Mouse (Mus musculus) thymus, postnatal 14 days (tissue): ENCODE results near the gene Msi2.
A peak's percentile ranks its signal among the peaks of the same experiment; 100 is the strongest.

ENCODE experiments used
- DNase-seq: peaks from one replicate; pipeline ENCODE4 v3.0.0; 2021

The Msi2 gene

DNA sequence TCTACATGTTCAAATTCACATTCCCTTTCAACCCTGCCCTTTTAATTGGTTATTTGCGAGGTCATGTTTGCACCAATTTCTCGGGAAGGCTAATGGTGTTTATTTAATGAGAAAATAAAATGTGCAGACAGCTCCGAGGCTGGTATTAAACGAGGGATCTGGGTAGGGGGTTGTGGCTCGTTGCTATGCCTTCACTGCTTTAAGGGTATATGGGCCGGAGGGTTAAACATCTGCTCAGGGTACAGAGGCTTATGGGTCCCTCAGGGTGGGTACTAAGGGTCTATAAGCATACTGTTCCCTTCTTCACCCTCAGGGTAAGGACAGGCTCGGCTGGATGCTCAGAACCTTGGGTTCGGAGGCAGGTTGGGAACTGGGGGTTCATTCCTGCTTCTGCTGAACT is 245.6 kb downstream of the Msi2 start:
- no peak for DNase-seq

DNA sequence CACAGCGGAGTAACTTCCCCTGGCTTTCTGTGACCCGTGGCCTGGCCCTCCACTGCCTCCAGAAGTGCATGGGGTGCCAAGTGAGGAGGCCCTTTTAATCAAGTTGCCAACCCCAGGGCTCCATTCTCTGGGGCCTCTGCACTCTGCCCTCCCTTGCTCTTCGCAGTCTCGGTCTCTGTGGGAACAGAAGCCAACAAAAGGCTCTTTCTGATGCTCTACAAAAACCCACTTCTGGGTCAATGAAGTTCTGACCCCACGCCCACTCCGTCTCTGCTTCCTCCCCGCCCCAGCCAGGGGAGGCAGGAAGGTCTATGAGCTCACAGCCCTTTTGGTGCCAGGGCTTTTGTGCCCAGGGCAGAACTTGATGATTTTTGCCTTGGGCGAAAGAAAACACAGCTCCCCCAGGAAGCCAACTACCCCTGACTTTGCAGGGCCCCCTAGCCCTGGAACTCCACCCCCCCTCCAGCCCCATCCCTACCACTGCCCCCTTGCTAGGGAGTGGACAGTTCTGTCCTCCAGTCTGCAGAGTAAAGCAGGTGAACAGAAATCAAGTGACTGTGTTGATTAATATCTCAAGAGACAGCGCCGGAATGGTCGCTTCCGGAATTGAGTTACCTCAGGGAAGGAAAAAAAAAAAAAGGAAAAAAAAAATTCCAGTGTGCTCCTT is 246.2 kb downstream of the Msi2 start:
- no peak for DNase-seq

DNA sequence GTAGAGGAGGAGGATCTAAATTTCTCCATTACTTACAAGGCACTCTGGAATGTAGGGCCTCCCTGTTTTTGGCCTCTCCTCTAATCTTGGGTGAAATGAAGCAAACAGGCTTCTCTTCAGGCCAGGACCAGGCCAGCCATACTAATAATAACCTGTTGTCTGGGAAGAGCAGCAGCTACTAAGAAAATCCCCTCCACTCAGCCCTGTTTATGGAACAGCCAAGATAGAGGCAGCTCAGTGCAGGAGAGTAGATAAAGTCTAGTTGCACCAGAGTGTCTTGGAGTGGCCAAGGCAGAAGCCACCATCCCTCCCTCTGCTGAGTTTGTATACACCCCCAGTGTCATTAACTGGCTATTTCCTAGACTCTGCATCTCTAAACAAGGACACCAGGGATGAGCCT is 247.7 kb downstream of the Msi2 start:
- no peak for DNase-seq

DNA sequence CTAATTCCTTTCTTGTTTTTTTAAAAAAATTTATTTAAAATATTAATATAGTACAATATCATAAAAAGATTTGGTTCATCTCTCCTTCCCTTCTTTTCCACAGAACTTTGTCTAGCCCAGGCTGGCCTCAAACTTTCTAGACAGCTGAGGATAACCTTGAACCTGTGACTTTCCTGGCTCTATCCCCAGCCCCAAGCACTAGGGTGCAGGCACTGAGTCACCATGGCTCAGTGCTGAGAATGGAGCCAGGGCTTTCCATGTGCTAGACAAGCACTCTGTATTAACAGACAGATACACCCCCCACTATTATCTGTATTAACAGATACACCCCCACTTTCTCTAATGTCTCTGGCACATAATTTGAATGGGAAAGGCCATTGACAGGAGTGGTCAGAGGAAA is 249.3 kb downstream of the Msi2 start:
- DNase-seq, result no peak

DNA sequence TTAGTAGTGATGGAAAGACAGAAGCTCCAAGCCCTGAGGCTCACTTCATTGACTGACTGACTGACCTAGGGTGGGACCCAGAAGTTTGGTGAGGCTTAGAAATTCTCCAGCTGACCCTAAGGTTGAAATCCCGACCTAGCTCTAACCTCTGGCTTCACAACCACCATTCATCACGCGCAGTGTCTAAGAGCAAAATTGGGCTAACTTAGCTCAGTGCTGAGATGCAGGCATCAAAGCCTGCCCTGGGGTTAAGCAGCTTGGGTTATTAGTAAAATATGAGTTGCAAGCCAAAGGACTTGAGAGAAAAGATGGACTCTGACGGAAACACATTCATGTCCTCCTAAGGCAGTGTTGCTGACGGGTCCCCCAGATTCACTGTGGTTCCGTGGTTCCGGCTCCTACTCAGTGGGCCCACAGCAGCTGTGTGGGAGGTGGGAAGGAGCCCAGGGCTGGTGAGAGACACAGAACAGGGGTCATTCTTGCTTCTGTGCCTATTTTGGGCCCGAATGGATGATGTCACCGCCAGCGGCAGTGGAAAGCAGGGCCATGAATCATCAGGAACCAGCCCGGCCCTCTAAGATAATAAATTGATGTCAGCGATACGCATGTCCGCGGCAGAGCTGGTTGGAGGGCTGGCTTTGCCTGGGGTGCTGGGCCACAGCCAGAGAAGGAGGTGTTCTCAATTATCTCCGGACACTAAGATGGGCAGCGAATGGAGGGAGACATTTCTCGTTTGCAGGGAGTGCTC is 250.6 kb downstream of the Msi2 start:
- no peak for DNase-seq

DNA sequence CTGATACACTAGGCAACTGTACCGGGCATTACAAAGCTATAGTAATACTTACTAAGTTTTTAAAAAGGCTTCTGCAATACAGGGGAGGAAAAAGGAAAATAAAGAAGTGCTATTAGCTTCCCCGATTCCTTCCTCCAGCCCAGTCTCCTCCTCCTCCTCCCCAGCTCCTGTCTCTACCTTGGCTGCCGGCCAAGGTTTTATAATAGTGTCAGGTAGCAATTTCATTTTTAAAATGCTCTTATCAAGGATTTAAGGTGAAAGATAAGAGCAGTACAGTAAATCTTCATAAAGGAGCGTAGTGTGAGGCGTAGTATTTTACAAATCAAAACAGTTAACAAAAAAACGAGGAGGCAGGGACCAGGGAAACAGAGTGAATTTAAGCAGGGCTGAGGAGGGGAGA is 254.4 kb downstream of the Msi2 start:
- DNase-seq, result no peak

DNA sequence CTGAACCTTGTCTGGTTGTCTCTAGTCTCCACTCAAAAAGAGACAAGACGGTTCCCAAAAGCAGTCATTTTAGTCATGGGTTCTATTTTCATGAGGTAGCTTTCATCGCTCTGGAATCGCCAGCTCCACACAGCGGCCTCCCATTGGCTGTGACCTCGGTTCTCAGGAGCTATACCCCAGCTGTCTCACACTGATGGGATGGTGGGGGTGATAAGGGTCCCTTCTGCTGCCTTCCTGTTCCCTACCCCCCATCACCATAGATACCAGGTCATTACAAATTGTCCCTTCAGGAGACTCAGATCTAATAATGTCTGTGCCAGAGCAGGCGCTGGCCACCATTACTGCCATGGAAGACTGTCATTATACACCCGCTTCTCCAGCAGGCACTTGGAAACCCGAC is 255.5 kb downstream of the Msi2 start:
- no peak for DNase-seq

DNA sequence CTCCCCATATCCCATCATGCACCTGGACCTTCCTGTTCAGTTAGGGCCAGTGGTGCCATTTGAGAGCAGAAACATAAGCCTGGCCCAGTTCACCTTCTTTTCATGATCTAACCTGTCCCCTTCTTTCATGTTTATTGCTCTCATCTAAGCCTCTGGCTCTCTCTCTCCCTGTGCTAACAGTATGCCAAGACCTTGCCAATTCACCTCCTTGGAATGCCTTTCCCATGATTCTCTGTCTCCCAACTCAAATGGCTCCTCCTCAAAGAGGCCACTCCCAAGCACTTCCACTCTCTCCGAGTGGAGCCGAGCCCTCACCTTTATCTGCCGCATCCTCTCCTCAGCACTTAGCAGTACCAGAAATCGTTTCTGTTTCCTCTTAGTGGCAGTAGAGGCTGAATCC is 256.7 kb downstream of the Msi2 start:
- no peak for DNase-seq

DNA sequence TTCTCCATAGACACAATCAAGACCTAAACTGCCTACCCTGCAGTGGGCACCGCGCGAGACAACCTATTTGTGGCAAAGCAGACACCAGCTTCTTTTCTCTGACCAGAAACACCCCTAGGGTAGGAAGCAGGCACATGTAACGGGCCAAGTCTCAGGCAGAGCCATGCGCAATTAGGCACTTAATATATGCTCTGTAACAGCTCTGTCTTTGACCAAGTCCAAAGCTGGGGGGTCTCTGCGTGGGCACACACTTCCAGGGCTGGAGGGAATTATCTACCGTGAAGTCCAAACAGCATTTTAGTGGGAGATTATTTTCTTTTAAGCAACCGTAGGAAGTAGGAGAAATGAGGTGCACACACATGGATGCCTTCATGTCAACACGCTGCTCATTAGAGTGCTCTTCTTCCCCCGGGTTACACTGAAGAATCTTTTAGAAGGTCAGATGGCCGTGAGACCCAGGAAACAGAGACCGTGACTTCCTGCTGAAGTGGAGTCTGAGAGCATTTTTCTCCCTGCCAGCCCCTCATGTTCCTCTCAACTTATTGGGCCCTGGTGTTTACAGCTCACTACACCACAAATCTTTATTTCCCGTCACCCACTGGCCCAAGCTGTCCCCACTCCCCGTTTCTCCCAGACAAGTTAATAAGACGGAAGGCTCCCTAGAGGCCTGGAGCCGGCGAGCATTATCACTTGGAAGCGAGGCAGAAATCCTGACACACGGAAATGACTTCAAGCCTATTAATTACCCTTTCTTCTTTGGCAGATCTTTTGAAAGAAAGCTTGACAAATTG is 258.2 kb downstream of the Msi2 start:
- no peak for DNase-seq

DNA sequence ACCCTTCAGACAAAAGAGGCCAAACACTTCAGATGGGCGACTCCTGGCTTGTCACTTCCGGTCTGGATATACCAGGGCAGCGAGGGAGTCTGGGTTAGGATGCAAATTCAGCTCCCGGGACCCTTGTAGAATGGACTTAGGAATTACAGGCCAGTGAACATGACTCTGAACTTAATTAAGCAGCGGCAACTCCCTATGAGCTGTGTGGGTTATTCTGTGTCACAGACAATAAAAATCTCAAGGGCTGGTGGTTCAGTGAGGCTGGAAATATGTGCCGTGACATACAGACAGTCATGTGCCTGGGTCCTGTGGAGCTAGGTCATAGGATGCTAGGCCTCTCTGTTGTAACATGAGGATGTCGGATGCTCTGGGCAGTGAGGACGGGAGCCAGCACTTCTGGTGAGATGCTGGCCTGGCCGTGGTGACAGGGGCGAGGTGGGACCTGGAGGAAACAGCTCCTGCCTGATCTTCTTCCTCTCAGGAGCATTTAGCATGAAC is 261.0 kb downstream of the Msi2 start:
- no peak for DNase-seq

DNA sequence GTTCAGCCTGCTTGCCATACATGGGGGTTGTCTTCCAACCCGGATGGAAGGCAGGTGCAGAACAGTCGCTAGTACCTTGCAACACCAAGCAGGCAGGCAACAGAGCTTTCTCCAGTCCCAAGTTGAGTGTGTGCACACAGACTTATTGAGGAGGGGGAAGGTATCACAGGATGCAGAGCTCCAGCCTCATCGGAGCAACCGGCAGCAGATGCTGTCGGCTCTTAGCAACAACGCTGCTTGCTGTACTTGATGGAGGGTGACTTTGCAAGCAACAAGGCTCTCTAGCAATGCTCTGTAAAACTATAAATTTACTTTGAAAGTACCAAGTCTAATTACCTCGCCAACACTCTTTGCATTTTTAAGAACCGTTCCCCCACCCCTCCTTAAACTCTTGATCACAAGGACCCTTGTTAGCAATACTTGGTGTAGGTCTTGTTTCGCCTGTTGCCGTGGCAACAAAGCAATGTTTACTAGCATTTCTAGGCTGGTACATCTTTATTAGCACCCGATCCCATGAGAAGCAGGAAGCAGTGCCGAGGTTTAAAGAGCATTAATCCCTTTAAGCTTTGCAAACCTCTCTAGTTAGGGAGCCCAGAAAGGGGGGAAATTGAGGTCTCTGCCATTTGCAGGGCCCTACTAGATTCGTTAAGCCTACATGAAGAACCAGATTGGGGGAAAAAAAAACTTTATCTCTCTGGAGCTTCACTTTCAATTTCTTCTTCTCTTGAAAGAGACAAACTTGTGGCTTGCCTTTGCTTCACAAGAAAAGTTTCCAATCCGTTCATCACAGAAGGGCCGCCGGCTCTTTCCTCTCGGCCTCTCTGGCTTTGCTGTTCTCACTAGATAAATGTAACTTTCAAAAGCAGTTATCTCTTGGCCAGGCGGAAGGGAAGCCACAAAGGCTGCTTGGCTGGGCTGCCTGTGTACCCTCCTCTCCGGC is 263.2 kb downstream of the Msi2 start:
- DNase-seq, result peak; percentile 15

DNA sequence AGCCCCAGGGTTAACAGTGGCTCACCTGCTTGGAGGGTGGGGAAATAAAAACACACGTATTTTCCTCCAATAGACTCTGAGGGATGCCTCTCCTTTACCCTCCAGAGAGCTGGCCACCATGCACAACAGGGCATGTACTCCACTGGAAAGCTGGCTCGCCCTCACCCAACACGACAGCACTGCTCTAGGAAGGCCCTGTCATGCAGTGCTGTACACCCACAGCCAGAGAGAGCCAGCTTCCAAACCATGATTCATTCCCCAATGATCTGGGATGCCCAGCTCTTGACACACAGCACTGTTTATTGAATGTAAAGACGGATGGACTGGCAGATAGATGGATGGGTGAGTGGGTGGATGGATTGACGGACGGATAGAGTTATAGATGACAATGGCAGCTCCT is 269.1 kb downstream of the Msi2 start:
- DNase-seq, result no peak

DNA sequence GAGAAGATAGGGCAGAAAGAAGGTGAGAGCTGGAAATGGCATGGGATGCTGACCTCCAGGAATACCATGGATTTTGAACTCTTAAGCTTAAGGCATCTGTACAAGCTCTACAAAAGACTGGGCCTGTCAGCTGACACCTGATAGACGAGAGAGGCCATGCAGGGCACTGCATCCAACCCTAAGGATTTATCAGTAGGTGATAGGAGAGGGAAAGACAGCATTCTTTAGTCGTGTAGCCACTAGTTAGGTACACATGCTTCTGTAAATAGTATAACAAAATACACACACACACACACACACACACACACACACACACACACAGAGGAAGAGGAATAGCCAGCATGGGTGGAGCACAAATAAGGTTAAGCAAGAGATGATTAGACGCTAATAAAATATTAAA is 269.7 kb downstream of the Msi2 start:
- no peak for DNase-seq

DNA sequence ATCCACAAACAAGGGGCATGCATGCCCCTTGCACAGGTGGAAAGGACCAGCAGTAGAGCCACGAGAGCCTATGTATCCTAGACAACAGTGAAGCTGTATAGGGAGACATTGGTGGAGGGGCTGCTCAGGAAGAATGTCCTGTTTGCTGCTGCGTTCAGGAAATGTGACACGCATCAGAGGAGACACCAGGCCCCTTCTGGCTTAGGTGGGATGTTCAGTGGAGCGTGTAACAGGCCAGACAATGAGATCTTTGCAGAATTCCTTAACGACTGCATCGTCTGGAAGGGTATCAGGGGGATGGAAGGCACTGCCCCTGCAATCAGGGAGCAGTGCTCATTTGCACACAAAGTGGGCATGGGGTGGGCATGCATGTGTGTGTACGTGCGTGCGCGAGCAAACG is 271.0 kb downstream of the Msi2 start:
- DNase-seq, result no peak

DNA sequence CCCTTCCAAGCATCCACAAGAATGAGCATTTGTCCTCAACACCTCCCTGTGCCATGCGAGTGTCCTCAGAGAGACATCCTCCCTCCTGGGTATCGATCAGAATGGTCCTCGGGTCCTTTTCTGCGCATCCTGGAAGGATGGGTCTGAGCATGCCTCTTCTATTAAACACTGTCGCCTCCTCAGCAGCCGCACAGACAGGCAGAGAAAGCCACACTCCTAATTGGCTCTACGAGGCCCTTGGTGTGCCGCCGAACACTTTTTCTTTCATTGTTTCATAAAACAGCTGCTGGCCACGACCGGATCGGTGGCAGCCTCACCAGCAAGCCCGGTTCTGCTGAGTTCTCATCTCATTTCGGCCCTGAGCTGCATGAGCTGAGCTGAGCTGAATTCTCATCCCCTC is 274.4 kb downstream of the Msi2 start:
- no peak for DNase-seq

DNA sequence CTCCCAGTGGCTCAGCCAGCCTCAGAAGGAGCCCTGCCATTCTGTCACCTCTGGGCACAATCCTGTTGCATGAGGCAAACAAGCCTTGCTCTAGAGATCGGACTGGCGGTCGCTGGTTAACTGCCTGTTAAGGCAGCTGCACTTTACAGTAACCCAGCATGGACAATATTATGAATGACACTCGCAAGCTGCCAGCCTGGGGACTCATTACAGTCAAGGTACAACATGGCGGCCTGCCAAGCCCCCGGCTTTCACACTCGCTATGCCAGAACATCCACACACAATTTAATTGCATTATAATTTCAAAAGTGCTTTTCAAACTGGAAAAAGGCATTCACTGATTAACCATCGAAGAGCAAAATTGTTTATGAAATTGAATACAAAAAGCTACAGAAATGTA is 275.0 kb downstream of the Msi2 start:
- DNase-seq, result no peak

DNA sequence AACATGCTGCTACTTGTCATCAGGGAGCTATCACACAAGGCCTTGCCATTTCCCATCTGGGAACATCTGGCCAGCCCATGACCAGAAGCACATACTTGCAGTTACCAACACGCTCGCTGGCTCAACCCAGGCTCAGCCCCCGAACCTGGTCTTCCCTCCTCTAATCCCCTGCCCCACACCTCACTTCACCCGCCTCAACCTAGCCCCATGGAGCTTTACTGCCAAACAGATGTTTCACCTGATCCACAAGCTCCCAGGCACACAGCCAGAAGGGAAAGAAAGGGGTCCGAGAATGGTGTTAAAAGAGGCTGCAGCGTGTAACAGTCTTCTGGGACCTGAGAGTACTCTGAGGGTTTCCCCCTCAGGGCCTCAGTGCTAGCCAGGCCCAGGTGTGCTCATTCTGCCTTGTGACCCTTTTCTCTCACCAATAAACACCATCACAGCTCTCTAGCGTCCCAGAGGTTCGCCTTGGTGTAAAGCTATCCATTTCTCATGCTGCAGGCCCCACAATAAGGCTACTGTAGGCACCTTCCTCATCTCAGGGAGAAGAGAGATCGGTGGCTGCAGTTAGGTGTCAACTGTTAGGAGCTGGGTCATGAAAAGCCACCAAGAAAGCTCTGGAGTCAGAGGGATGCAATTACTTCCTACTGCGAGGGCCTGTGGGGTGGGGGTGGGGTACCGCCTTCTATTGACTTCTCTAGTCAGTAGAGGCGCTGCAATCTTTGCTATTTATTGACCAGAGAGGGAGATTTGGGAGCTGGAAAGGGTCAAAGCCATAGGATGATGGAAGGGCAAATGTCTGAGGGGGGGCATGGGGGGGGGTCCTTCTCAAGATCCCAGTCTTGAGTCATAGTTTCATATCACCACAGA is 276.2 kb downstream of the Msi2 start:
- no peak for DNase-seq

DNA sequence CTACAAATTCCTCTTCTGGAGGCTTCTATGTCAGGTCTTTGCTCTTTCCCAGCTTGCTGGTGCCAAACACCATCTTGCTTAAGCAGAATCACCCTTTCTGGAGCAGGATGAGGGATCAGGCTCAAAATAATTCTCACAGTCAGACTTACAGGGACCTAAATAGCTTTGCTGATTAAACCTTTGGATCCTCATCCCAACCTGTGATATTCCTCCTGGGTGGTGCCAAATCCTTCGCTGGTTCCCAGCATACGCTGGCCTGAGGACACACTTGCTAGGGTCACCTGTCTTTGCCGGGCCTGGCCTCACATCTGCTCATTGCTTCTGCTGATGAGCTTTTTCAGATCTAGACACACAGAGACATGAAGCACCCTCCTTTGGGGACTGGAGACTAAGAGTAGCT is 279.7 kb downstream of the Msi2 start:
- no peak for DNase-seq

DNA sequence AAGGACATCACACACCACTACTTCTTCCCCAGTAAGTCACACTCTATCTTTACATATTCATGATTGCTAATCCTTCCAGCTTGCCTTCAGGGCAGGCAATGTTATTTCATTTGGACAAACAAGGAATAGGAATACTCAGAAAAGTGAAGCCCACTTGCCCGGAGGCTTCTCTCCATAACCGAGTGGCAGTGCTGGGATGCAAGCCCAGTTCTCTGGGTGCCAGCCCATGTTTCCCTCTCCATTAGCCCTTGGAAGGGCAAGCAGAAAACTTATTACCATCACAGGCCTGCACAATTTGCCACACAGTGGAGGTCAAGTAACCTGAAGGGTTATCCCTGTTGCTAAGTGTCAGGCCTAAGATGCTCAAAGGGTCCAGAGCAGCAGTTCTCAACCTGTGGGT is 281.7 kb downstream of the Msi2 start:
- no peak for DNase-seq

DNA sequence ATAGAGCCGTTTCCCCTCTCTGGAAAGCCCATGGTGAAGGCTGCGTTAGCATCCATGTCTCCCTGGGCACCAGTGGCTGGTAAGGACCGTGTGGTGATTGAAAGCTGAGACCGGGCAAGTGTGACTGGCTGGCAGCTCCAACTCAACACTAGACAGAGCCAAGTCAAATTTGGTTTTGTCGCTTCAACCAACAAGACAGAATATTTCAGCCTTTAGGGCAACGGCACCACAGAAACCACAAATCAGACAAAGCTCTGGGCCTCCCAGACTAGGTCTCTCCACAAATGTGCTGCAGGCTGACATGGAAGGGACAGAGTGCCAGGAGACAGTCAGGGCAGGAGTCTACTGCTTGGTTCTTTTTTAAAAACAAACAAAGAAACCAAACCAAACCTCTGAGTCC is 282.8 kb downstream of the Msi2 start:
- no peak for DNase-seq

DNA sequence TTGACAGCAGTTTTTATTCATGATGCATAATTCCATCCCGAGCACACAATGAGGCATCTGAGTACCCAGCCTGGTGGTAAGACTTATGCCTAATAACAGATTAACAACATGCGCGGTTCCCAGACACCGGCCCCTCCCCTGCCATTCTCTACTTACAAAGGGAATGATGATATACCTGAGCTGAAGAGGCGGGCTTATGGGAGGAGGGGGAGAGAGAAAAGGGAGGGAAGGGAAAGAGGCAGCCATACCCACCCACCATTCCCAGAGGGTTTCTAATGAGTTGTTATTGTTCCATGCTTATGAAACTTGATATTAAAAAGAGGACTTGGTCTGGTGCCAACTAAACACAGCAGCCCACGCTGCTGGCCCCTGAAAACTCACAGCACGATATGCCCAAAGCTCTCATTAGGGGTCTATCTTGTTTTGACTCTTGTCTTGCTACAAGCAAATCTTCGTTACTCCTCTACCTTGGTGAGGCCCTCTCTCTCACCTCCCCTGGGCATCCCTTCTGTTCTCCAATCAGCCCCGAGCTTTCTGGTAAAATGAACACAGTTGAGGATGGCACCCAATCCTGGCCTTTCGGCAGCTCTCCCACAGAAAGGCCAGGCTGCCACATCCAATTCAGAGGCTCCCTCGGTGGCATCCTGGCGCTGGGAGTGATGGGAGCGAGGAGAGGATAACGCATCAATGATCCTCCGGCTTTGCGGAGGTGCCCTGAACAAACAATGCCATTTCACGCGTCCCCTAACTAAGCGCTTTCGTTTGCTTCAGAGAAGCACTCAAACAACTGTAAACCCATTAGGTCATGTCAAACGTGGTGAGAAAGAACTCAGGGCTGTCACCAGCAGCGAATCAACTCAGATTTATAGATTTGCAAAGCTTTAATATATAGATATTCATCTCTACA is 286.7 kb downstream of the Msi2 start:
- no peak for DNase-seq
